Mouse (Mus musculus) cerebellum, adult 2 months (tissue): ENCODE measurements around the gene Dynlrb2. TPM values are rescaled to one million over a fixed set of nuclear protein-coding genes. Genes with fewer than 3 reads are reported as not detected.

Experiments
- DNase-seq, 2 experiments: peaks; one replicate each; pipeline ENCODE4 v3.0.0; 2021
- H3K27ac ChIP-seq: fragments of 200-500 bp; 2 replicates; pipeline ENCODE4 v1.5.1; 2012; ENCODE audit warnings: low read length, control low read depth, inconsistent platforms; ENCODE audit not compliant: insufficient read depth
- H3K27me3 ChIP-seq: fragments of 200-500 bp; 2 replicates; pipeline ENCODE4 v1.6.1; 2012; ENCODE audit warnings: inconsistent platforms, mild to moderate bottlenecking, low read length, moderate library complexity; ENCODE audit not compliant: control insufficient read depth, insufficient read depth
- H3K4me1 ChIP-seq: fragments of 200-500 bp; 2 replicates; pipeline ENCODE4 v1.6.1; 2011; ENCODE audit warnings: low read length; ENCODE audit not compliant: control insufficient read depth, insufficient read depth
- H3K4me3 ChIP-seq: fragments of 200-500 bp; replicated peaks from 2 replicates; pipeline ENCODE3; 2011; ENCODE audit warnings: mild to moderate bottlenecking, low read depth, low read length, control low read depth; ENCODE audit not compliant: insufficient read depth
- CTCF ChIP-seq: fragments of 200-500 bp; IDR thresholded peaks from 2 replicates; pipeline ENCODE4 v1.5.1; 2011; ENCODE audit warnings: low read depth, mild to moderate bottlenecking, control low read depth, low read length, moderate library complexity, borderline replicate concordance; ENCODE audit not compliant: insufficient read depth
- POLR2A ChIP-seq: fragments of 200-500 bp; IDR thresholded peaks from 2 replicates; pipeline ENCODE4 v1.6.1; 2011; ENCODE audit warnings: low read length, control low read depth, borderline replicate concordance; ENCODE audit not compliant: insufficient read depth
- WGBS: fragments of 180-500 bp; shearing (Covaris S2); methylation state at CpG from one replicate; pipeline ENCODE4 v1.1.7; 2018; 5-methylcytosine and 5-hydroxymethylcytosine counted together
- polyA plus RNA-seq: library from polyadenylated mRNA; depleted of rRNA; stranded (reverse); fragments of >200 nt; gene quantifications from 2 replicates; pipeline ENCODE4 v1.2.3, GENCODE M21; 2012; rRNA removed

Gene Dynlrb2
- polyA plus RNA-seq, 1 experiment, result 5.5 TPM

GRCm38 (mm10) chr8:116543366-116543765 lies 38.6 kb downstream of the Dynlrb2 start:
- DNase-seq, result no peak
- no peak overlapping the region for H3K4me3 ChIP-seq
- no peaks in the 10 kb centered on the region for H3K27me3 ChIP-seq
- 82% methylated on average over 1 of the region's 1 CpGs for WGBS
- peaks cover 15% of the 10 kb centered on the region; the same call in 1 of the 2 replicates for H3K4me1 ChIP-seq
- H3K27ac ChIP-seq, result peak overlapping the region; percentile 91
- no peak for TF ChIP-seq POLR2A
- TF ChIP-seq CTCF, result no peak

- H3K27ac ChIP-seq, result no peak overlapping the region
- H3K27me3 ChIP-seq, result no peaks in the 10 kb centered on the region
- no peak overlapping the region for H3K4me3 ChIP-seq
- DNase-seq, result peak; percentile 46 to 68
- TF ChIP-seq CTCF (no peak), POLR2A (no peak)
- 27% methylated on average over 6 of the region's 6 CpGs for WGBS
- H3K4me1 ChIP-seq, result peaks cover 5% of the 10 kb centered on the region; the same call in 1 of the 2 replicates
These were observed 47.5 kb downstream of the Dynlrb2 start for GRCm38 (mm10) chr8:116552255-116552654.

- Histone ChIP-seq H3K27ac (no peak overlapping the region), H3K4me1 (peaks cover 5% of the 10 kb centered on the region; the same call in 1 of the 2 replicates), H3K27me3 (no peaks in the 10 kb centered on the region), H3K4me3 (no peak overlapping the region)
- no peak for DNase-seq
- WGBS, result 77% methylated on average over 3 of the region's 3 CpGs
- TF ChIP-seq POLR2A (no peak), CTCF (no peak)
These were observed 48.0 kb downstream of the Dynlrb2 start for GRCm38 (mm10) chr8:116552778-116553177.

Other genes with a start within 250 kb of the Dynlrb2 start
- gene Cdyl2, start 228.0 kb downstream of the Dynlrb2 start, polyA plus RNA-seq, result 6.5 and 7.6 TPM in 2 replicates